Mouse (Mus musculus) adipocyte (in vitro differentiated cells): ENCODE measurements at regions not wholly inside any gene's neighbourhood (a gene's known extent, or its start where the extent isn't known, plus 50 kb on each side); places are given as distances from the start of the nearest gene placed in this dataset.

ENCODE experiments used
- DNase-seq: peaks from one replicate; pipeline ENCODE4 v3.0.0-alpha.2; 2016; ENCODE audit warnings: low spot score

DNA sequence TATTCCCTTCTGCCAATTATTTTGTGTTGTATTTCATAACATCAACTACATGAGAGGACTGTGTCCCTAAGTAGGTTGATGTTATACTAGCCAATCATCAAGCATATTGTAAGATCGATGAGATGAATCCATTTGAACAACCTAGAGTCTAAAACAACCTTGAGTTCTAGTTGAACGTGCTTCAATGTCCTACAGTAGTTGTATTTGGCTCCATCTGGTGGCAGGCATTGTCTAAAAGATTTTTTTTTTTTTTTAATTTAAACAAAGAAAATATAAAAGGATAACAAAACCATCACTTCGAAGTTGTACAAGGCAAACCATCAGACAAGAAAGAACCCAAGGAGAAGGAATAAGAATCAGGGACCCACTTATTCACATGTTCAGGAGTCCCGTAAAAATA, 114.4 kb downstream of the Pih1d3 start:
- peak; percentile 29 for DNase-seq

- DNase-seq = no peak
These were observed 141.3 kb downstream of the Pih1d3 start for GRCm38 (mm10) chr1:31363971-31364370.

DNA sequence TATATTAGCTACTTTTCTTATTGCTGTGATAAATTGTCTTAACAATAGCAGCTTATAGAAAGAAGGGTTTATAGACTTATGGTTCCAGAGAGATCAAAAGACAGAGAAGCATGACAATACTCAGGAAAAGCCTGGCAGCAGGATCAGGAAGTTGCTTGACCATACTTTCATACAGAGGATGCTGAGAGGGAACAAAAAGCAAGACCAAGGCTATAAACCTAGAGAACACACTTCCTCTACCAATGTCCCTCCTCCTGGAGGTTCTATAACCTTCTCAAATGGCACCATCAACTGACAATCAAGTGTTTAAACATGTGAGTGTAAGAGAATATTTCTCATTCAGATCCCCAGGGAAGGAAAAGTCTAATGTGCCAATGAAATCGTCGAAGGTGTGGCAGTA, 154.7 kb downstream of the Pih1d3 start:
- DNase-seq = no peak

DNA sequence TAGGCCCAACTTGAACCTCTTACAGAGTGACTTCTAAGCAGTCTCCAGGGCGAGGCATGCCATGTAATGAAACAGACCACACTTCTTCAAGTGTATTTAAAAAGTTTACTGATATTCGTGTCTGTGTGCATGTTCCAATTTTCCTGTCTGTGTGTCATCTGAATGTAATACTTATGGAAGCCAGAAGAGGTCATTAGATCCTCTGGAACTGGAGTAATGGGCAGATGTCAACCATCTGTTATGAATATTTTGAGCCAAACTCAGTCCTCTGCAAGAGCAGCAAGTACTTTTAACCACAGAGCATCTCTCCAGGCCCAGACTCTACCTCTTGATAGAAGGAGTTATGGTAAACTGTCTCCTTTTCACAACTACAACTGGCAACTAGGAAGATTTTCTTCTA, 156.4 kb downstream of the Pih1d3 start:
- DNase-seq = no peak

- no peak for DNase-seq
These were observed 157.7 kb downstream of the Pih1d3 start for GRCm38 (mm10) chr1:31380312-31380711.

DNA sequence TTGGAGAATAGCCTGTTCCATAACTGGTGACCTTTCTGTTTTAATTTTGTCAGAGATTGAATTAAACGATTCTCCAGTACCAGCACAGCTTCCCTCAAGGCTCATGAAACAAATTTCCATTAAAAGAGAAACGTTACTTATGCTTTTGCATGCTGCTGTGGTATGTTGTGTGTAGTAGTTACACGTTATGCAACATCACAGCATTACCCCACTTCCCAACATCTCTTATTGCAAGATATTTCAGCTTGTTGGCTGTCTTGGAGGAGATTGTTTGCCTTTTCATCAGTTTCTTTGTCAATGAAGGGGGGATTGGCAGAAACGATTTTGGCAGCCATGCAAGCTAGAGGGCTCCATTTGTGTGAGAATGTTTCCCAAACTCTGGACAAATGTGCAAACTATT, 159.6 kb downstream of the Pih1d3 start:
- no peak for DNase-seq
